Mouse (Mus musculus): ENCODE measurements around the gene Stra8. TPM values are rescaled to one million over a fixed set of nuclear protein-coding genes. Genes with fewer than 3 reads are reported as not detected.

The Stra8 gene
- polyA plus RNA-seq, 1 experiment from 2014 or later: 0.30 TPM

DNA sequence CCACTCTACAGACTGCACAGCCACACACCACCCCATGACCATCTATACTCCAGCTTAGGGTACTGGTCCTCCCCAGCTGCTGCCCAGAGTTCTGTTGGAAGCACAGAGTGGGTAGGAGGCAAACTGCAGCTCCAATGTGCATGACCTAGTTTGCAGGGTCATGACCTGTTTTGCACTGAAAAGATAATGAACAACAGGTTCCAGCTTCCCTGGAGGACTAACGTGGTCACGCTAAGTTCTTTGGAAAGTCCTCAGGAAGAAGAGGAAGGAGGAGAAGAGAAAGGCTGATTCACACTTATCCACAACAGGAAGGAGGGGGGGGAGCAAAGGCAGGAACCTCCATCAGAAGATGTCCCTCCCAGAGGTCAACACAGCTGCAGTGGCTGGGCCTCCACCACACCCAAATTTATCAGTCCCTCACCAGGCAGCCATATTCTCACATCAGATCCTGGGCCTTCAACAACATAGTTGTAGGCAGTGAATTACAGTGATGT, 12.8 kb upstream of the Stra8 start:
- H3K9ac ChIP-seq (ENCODE audit: low read length): no peak overlapping the region
- peaks cover 35% of the 10 kb centered on the region for H3K4me1 ChIP-seq (ENCODE audit: control insufficient read depth, insufficient read depth, low read length)
- peaks cover 23% of the 10 kb centered on the region for H3K36me3 ChIP-seq (ENCODE audit: control insufficient read depth, insufficient read depth)
- 69% methylated on average over 2 of the region's 2 CpGs for WGBS
- H3K9me3 ChIP-seq (replicated peaks; ENCODE audit: control insufficient read depth, low read length): no peaks in the 10 kb centered on the region
- no peaks in the 10 kb centered on the region for H3K27me3 ChIP-seq (ENCODE audit: control insufficient read depth, insufficient read depth, low read length)
- no peak overlapping the region for H3K4me2 ChIP-seq (ENCODE audit: low read depth, low read length)
- H3K4me3 ChIP-seq (ENCODE audit: low read length): no peak overlapping the region
- no peak for ATAC-seq (replicated peaks; ENCODE audit: extremely low read depth, insufficient read depth, low FRiP score)
- H3K27ac ChIP-seq (ENCODE audit: low read length): no peak overlapping the region

DNA sequence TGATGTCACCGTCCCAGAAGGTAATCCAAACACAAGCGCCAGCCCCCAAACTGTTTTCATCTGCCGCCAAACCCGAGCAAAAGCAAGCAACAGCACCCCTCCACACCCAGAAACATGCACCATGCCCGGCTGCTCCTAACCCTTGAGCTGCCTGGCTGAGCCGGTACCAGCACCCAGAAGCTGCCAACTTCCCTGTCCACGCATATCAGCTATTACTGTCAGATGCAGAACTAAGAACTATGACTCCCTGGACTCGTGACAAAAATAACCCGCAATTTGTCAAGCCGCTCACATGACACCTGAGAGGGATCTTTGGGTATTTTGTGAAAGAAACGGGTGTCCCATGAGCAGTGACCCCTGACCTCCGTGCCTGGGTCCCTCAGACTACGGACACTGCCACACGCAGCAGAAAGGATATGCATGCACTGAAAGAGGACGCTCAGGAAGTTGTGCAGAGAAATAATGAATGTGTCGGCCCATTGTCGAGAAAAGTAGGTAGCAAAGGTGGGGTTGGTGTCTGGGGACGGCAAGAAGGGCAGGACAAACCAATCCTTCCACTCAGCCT, 12.2 kb upstream of the Stra8 start:
- 77% methylated on average over 18 of the region's 18 CpGs for WGBS
- no peak overlapping the region for H3K27ac ChIP-seq (ENCODE audit: low read length)
- no peaks in the 10 kb centered on the region for H3K27me3 ChIP-seq (ENCODE audit: control insufficient read depth, insufficient read depth, low read length)
- H3K36me3 ChIP-seq (ENCODE audit: control insufficient read depth, insufficient read depth): peaks cover 23% of the 10 kb centered on the region
- H3K9me3 ChIP-seq (replicated peaks; ENCODE audit: control insufficient read depth, low read length): no peaks in the 10 kb centered on the region
- peaks cover 29% of the 10 kb centered on the region for H3K4me1 ChIP-seq (ENCODE audit: control insufficient read depth, insufficient read depth, low read length)
- no peak overlapping the region for H3K4me3 ChIP-seq (ENCODE audit: low read length)
- H3K4me2 ChIP-seq (ENCODE audit: low read depth, low read length): no peak overlapping the region
- ATAC-seq (replicated peaks; ENCODE audit: extremely low read depth, insufficient read depth, low FRiP score): no peak
- H3K9ac ChIP-seq (ENCODE audit: low read length): no peak overlapping the region; the same call in 1 of the 2 replicates

DNA sequence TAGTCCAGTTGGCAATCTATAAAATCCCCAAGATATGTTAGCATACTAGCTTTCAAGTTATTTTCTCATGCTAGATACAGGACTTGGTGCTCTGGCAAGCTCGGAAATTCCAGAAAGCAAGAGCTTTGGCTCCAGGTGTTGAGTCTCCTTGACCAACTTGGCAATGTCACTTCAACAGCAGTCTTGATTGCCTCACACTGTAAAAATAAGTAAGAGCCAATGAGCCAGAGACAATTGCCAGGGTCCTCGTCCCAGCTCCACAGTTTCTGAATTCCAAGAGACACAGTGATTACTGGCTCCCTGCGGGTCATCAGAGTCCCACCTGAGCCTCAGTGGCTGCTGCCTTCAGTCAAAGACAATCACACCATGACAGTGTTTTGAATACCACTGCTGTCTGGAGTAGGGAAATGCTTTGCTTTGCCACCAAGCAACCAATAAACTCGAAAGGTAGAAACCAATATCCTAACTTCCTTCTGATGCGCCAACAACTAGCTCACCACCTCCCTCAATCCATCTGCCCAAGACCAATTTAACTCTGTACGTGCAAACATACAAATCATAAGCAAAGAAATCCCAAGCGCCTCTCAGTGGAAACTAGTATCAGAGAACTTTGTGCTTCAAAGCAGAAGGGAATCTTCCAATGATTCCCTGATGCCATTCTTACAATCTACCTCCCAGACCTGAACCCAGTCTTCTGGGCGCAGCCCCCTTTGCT, 10.2 kb upstream of the Stra8 start:
- Histone ChIP-seq H3K4me2 (ENCODE audit: low read depth, low read length) (peak overlapping the region; percentile 75), H3K27me3 (ENCODE audit: control insufficient read depth, insufficient read depth, low read length) (no peaks in the 10 kb centered on the region), H3K4me3 (ENCODE audit: low read length) (peak overlapping the region; percentile 83), H3K9me3 (replicated peaks; ENCODE audit: control insufficient read depth, low read length) (no peaks in the 10 kb centered on the region), H3K36me3 (ENCODE audit: control insufficient read depth, insufficient read depth) (peaks cover 23% of the 10 kb centered on the region), H3K4me1 (ENCODE audit: control insufficient read depth, insufficient read depth, low read length) (peaks cover 16% of the 10 kb centered on the region), H3K27ac (ENCODE audit: low read length) (peak overlapping the region; percentile 87), H3K9ac (ENCODE audit: low read length) (peak overlapping the region; percentile 80)
- 35% methylated on average over 8 of the region's 8 CpGs for WGBS
- no peak for ATAC-seq (replicated peaks; ENCODE audit: extremely low read depth, insufficient read depth, low FRiP score)

DNA sequence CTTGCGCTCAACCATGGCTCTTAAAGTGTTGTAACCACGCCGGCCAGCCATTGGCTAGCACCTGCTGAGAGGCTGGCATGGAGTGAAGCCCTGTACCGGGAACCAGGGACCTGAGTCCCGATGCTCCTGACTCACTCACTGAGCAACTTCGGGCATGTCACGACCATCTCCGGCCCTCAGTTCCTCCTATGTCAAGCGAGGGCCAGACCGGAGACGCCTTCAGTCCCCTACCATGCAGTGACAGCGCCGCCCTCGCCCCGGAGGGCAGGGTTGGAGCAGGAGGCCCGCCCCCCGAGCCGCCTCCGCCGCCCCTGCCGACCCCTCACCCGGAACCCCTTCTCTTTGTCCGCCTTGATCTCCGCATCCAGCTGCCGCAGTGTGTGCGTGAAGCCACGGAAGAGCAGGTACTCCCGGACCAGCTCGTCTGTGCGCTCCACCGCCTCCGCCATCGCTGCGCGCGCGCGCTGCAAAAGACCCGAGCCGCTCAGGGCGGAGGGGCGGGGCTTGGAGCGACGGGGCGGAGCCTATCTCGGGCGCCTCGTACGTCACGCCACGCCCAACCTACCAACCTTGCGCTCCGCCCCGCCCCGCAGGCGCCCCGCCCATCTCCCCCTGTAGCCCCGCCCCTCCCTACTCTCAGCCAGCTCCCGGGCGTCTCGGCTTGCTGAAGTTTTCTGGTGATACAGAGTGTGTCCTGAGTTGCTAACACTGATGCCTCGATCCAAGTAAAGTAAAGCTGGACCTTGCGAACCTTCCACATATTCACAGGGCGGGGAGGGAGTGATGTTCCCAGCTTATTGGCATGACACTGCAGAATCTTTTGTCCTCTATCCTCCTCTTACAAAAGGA, 9.4 kb upstream of the Stra8 start, which contains the start of gene Wdr91:
Gene Wdr91 (minus strand): TSS at position 506 of the 849 bp plus-strand sequence.
- Histone ChIP-seq H3K36me3 (ENCODE audit: control insufficient read depth, insufficient read depth) (peaks cover 19% of the 10 kb centered on the region), H3K9me3 (replicated peaks; ENCODE audit: control insufficient read depth, low read length) (no peaks in the 10 kb centered on the region), H3K4me2 (ENCODE audit: low read depth, low read length) (peak within 1 kb of the TSS; percentile 77), H3K4me3 (ENCODE audit: low read length) (peak within 1 kb of the TSS; percentile 83), H3K4me1 (ENCODE audit: control insufficient read depth, insufficient read depth, low read length) (peaks cover 16% of the 10 kb centered on the region), H3K9ac (ENCODE audit: low read length) (peak within 1 kb of the TSS; percentile 80), H3K27ac (ENCODE audit: low read length) (peak within 1 kb of the TSS; percentile 87), H3K27me3 (ENCODE audit: control insufficient read depth, insufficient read depth, low read length) (no peaks in the 10 kb centered on the region)
- under 1% methylated on average over 63 of the region's 64 CpGs for WGBS
- peak; percentile 95 for ATAC-seq (replicated peaks; ENCODE audit: extremely low read depth, insufficient read depth, low FRiP score)

DNA sequence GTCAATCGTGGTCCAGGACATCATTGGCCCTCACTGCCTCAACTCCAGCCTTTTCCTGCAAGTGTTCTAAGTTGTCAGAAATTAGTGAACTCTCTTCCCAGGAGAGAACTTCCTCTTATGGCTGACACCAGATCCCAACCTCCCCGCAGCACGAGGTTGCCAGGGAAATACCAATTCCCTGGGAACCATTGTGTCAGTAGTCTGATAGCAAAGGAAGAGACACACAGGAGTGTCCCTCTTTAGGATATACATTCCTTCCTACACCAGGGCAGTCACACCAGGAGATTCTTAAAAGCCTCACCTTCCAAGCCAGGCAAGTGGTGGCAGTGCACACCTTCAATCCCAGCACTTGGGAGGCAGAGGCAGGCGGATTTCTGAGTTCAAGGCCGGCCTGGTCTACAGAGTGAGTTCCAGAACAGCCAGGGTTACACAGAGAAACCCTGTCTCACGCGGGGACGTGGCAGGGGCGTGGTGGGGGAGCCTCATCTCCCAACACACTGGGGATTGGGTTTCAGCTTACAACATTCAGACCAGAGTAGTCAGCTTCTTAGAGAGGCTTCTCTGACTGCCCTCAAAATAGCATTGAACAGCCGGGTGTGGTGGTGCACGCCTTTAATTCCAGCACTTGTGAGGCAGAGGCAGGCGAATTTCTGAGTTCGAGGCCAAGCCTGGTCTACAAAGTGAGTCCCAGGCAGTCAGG, 6.5 kb upstream of the Stra8 start:
- Histone ChIP-seq H3K4me2 (ENCODE audit: low read depth, low read length) (no peak overlapping the region), H3K9me3 (replicated peaks; ENCODE audit: control insufficient read depth, low read length) (no peaks in the 10 kb centered on the region), H3K36me3 (ENCODE audit: control insufficient read depth, insufficient read depth) (0 out of 2 replicates have a peak, but pooled peaks cover 2% of the 10 kb centered on the region), H3K4me3 (ENCODE audit: low read length) (no peak overlapping the region), H3K4me1 (ENCODE audit: control insufficient read depth, insufficient read depth, low read length) (peaks cover 12% of the 10 kb centered on the region), H3K27ac (ENCODE audit: low read length) (no peak overlapping the region), H3K27me3 (ENCODE audit: control insufficient read depth, insufficient read depth, low read length) (no peaks in the 10 kb centered on the region), H3K9ac (ENCODE audit: low read length) (no peak overlapping the region)
- WGBS: 80% methylated on average over 13 of the region's 13 CpGs
- no peak for ATAC-seq (replicated peaks; ENCODE audit: extremely low read depth, insufficient read depth, low FRiP score)

DNA sequence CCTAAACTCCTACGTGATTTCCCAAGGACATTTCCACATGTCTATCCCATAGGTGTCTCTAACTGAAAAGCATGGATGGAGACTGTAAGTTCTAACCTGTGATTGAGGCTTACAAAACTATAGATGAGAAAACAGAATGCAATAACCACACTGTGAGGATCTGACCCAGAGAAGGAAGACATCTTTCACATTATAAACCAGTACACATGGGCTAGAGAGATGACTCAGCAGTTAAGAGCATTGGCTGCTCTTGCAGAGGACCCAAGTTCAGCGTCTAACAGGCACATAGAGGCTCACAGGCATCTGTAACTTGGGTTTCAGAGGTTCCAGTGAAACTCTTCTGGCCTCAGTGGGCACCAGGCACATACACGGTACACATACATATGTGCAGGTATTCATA, 5.5 kb upstream of the Stra8 start:
- WGBS: 80% methylated on average over 3 of the region's 3 CpGs
- Histone ChIP-seq H3K9me3 (replicated peaks; ENCODE audit: control insufficient read depth, low read length) (no peaks in the 10 kb centered on the region), H3K4me2 (ENCODE audit: low read depth, low read length) (no peak overlapping the region), H3K4me3 (ENCODE audit: low read length) (no peak overlapping the region), H3K4me1 (ENCODE audit: control insufficient read depth, insufficient read depth, low read length) (peaks cover 7% of the 10 kb centered on the region), H3K9ac (ENCODE audit: low read length) (no peak overlapping the region), H3K27ac (ENCODE audit: low read length) (no peak overlapping the region), H3K36me3 (ENCODE audit: control insufficient read depth, insufficient read depth) (no peaks in the 10 kb centered on the region), H3K27me3 (ENCODE audit: control insufficient read depth, insufficient read depth, low read length) (no peaks in the 10 kb centered on the region)
- no peak for ATAC-seq (replicated peaks; ENCODE audit: extremely low read depth, insufficient read depth, low FRiP score)

DNA sequence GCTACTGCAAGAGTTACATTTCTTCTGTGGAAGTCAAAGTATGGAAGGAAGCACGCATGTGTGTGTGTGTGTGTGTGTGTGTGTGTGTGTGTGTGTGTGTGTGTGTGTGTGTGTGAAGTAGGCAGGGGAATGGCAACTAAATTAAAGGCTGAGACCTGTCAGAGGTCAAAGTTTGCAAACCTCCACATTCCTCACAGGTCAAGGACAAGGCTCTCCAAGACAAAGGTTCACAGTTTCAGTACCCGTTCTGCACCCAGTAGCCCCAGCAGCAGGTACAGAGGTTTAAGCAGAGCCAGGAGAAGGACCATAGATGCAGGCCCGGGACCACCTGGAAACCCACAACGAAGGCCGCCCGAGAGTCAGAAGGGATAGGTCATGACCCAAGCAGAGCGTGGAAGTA, 817 bp upstream of the Stra8 start:
- Histone ChIP-seq H3K9ac (ENCODE audit: low read length) (no peak overlapping the region), H3K4me1 (ENCODE audit: control insufficient read depth, insufficient read depth, low read length) (no peaks in the 10 kb centered on the region), H3K4me3 (ENCODE audit: low read length) (no peak overlapping the region), H3K27me3 (ENCODE audit: control insufficient read depth, insufficient read depth, low read length) (no peaks in the 10 kb centered on the region), H3K9me3 (replicated peaks; ENCODE audit: control insufficient read depth, low read length) (no peaks in the 10 kb centered on the region), H3K27ac (ENCODE audit: low read length) (no peak overlapping the region), H3K36me3 (ENCODE audit: control insufficient read depth, insufficient read depth) (no peaks in the 10 kb centered on the region), H3K4me2 (ENCODE audit: low read depth, low read length) (no peak overlapping the region)
- ATAC-seq (replicated peaks; ENCODE audit: extremely low read depth, insufficient read depth, low FRiP score): no peak
- WGBS: 79% methylated on average over 7 of the region's 7 CpGs

DNA sequence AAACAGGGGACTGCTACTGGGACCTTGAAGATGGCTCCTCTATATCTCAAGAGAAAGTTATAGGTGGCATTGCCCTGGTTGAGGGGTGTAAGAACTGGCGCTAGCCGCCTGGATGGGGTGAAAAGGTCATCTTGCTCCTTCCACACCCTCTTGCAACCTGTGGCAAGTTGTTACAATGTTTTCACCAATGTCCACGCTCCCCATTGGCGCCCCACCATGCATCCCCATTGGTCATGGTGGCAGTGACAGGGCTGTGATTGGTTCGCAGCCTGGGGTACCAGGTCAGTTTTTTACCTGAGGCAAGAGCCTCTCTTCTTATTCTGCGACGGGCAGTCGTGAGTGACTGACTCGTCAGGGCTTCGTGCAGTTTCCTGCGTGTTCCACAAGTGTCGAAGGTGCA, 668 bp downstream of the Stra8 start:
- no peak overlapping the region for H3K4me3 ChIP-seq (ENCODE audit: low read length)
- H3K4me2 ChIP-seq (ENCODE audit: low read depth, low read length): no peak overlapping the region
- no peak for ATAC-seq (replicated peaks; ENCODE audit: extremely low read depth, insufficient read depth, low FRiP score)
- no peaks in the 10 kb centered on the region for H3K36me3 ChIP-seq (ENCODE audit: control insufficient read depth, insufficient read depth)
- no peaks in the 10 kb centered on the region for H3K4me1 ChIP-seq (ENCODE audit: control insufficient read depth, insufficient read depth, low read length)
- no peaks in the 10 kb centered on the region for H3K9me3 ChIP-seq (replicated peaks; ENCODE audit: control insufficient read depth, low read length)
- no peaks in the 10 kb centered on the region for H3K27me3 ChIP-seq (ENCODE audit: control insufficient read depth, insufficient read depth, low read length)
- H3K27ac ChIP-seq (ENCODE audit: low read length): no peak overlapping the region
- H3K9ac ChIP-seq (ENCODE audit: low read length): no peak overlapping the region
- WGBS: 88% methylated on average over 12 of the region's 12 CpGs
